Mouse (Mus musculus): ENCODE data around the gene Txndc11. TPM values are rescaled to one million over a fixed set of nuclear protein-coding genes. Genes with fewer than 3 reads are reported as not detected.

Gene Txndc11
- polyA plus RNA-seq, 1 experiment from 2014 or later, result 39.3 TPM

GRCm38 (mm10) chr16:11093717-11094386 is 40.6 kb downstream of the Txndc11 start:
- no peak overlapping the region for H3K4me3 ChIP-seq (replicated peaks)
- no peak overlapping the region for H3K4me2 ChIP-seq
- H3K4me1 ChIP-seq, result no peaks in the 10 kb centered on the region
- peaks cover 19% of the 10 kb centered on the region for H3K36me3 ChIP-seq
- ATAC-seq (ENCODE audit: insufficient read depth, low FRiP score, low read depth), result no peak
- H3K9ac ChIP-seq, result no peak overlapping the region
- no peak overlapping the region for H3K27ac ChIP-seq
- 80% methylated on average over 13 of the region's 13 CpGs for WGBS
- no peaks in the 10 kb centered on the region for H3K9me3 ChIP-seq
- no peaks in the 10 kb centered on the region for H3K27me3 ChIP-seq (replicated peaks)

- H3K36me3 ChIP-seq, result peaks cover 18% of the 10 kb centered on the region
- 67% methylated on average over 3 of the region's 3 CpGs for WGBS
- H3K4me2 ChIP-seq, result no peak overlapping the region
- H3K4me1 ChIP-seq, result no peaks in the 10 kb centered on the region
- no peak overlapping the region for H3K4me3 ChIP-seq (replicated peaks)
- H3K9me3 ChIP-seq, result no peaks in the 10 kb centered on the region
- no peak overlapping the region for H3K9ac ChIP-seq
- ATAC-seq (ENCODE audit: insufficient read depth, low FRiP score, low read depth), result no peak
- no peak overlapping the region for H3K27ac ChIP-seq
- no peaks in the 10 kb centered on the region for H3K27me3 ChIP-seq (replicated peaks)
Measured at GRCm38 (mm10) chr16:11092523-11092922, 41.9 kb downstream of the Txndc11 start.

- H3K27ac ChIP-seq, result no peak overlapping the region
- H3K4me3 ChIP-seq (replicated peaks), result no peak overlapping the region
- WGBS, result 64% methylated on average over 4 of the region's 4 CpGs
- no peak overlapping the region for H3K4me2 ChIP-seq
- no peak overlapping the region for H3K9ac ChIP-seq
- no peaks in the 10 kb centered on the region for H3K4me1 ChIP-seq
- H3K9me3 ChIP-seq, result no peaks in the 10 kb centered on the region
- peaks cover 22% of the 10 kb centered on the region for H3K36me3 ChIP-seq
- ATAC-seq (ENCODE audit: insufficient read depth, low FRiP score, low read depth), result no peak
- no peaks in the 10 kb centered on the region for H3K27me3 ChIP-seq (replicated peaks)
Measured at GRCm38 (mm10) chr16:11092061-11092460, 42.4 kb downstream of the Txndc11 start.

GRCm38 (mm10) chr16:11090836-11091570 is 43.4 kb downstream of the Txndc11 start:
- no peak for ATAC-seq (ENCODE audit: insufficient read depth, low FRiP score, low read depth)
- H3K36me3 ChIP-seq, result peaks cover 23% of the 10 kb centered on the region
- 74% methylated on average over 10 of the region's 10 CpGs for WGBS

GRCm38 (mm10) chr16:11086856-11087588 is 47.4 kb downstream of the Txndc11 start:
- H3K9ac ChIP-seq, result no peak overlapping the region
- H3K27me3 ChIP-seq (replicated peaks), result no peaks in the 10 kb centered on the region
- H3K4me3 ChIP-seq (replicated peaks), result no peak overlapping the region
- H3K9me3 ChIP-seq, result no peaks in the 10 kb centered on the region
- H3K4me1 ChIP-seq, result no peaks in the 10 kb centered on the region
- no peak for ATAC-seq (ENCODE audit: insufficient read depth, low FRiP score, low read depth)
- 85% methylated on average over 5 of the region's 5 CpGs for WGBS
- no peak overlapping the region for H3K27ac ChIP-seq
- H3K4me2 ChIP-seq, result no peak overlapping the region
- peaks cover 35% of the 10 kb centered on the region for H3K36me3 ChIP-seq

More at GRCm38 (mm10) chr16:11090836-11091570, 43.4 kb downstream of the Txndc11 start:
- Histone ChIP-seq H3K4me3 (replicated peaks) (no peak overlapping the region), H3K27me3 (replicated peaks) (no peaks in the 10 kb centered on the region), H3K4me2 (no peak overlapping the region), H3K27ac (no peak overlapping the region), H3K9ac (no peak overlapping the region), H3K9me3 (no peaks in the 10 kb centered on the region), H3K4me1 (no peaks in the 10 kb centered on the region)

GRCm38 (mm10) chr16:11086299-11086698 is 48.2 kb downstream of the Txndc11 start:
- Histone ChIP-seq H3K9me3 (no peaks in the 10 kb centered on the region), H3K27ac (no peak overlapping the region), H3K9ac (no peak overlapping the region), H3K4me3 (replicated peaks) (no peak overlapping the region), H3K4me1 (no peaks in the 10 kb centered on the region), H3K4me2 (no peak overlapping the region), H3K27me3 (replicated peaks) (no peaks in the 10 kb centered on the region), H3K36me3 (peaks cover 37% of the 10 kb centered on the region)
- ATAC-seq (ENCODE audit: insufficient read depth, low FRiP score, low read depth), result no peak
- WGBS, result 94% methylated on average over 3 of the region's 3 CpGs

GRCm38 (mm10) chr16:11084181-11084580 is 50.3 kb downstream of the Txndc11 start:
- H3K4me3 ChIP-seq (replicated peaks), result no peak overlapping the region
- 90% methylated on average over 8 of the region's 8 CpGs for WGBS
- no peak for ATAC-seq (ENCODE audit: insufficient read depth, low FRiP score, low read depth)
- H3K27me3 ChIP-seq (replicated peaks), result no peaks in the 10 kb centered on the region
- no peaks in the 10 kb centered on the region for H3K4me1 ChIP-seq
- no peaks in the 10 kb centered on the region for H3K9me3 ChIP-seq
- peaks cover 42% of the 10 kb centered on the region for H3K36me3 ChIP-seq
- H3K4me2 ChIP-seq, result no peak overlapping the region
- no peak overlapping the region for H3K9ac ChIP-seq
- no peak overlapping the region for H3K27ac ChIP-seq

GRCm38 (mm10) chr16:11078216-11078869 is 56.1 kb downstream of the Txndc11 start:
- Histone ChIP-seq H3K9ac (no peak overlapping the region), H3K36me3 (peaks cover 65% of the 10 kb centered on the region), H3K4me3 (replicated peaks) (no peak overlapping the region), H3K9me3 (no peaks in the 10 kb centered on the region), H3K27me3 (replicated peaks) (no peaks in the 10 kb centered on the region), H3K4me2 (no peak overlapping the region), H3K27ac (no peak overlapping the region), H3K4me1 (0 out of 2 replicates have a peak, but pooled peaks cover under 1% of the 10 kb centered on the region)
- 65% methylated on average over 3 of the region's 3 CpGs for WGBS
- ATAC-seq (ENCODE audit: insufficient read depth, low FRiP score, low read depth), result no peak

- 86% methylated on average over 9 of the region's 9 CpGs for WGBS
- Histone ChIP-seq H3K27ac (no peak overlapping the region), H3K4me1 (peaks cover 4% of the 10 kb centered on the region; the same call in 1 of the 2 replicates), H3K4me2 (no peak overlapping the region), H3K9me3 (no peaks in the 10 kb centered on the region), H3K36me3 (peaks cover 66% of the 10 kb centered on the region), H3K4me3 (replicated peaks) (no peak overlapping the region), H3K9ac (no peak overlapping the region), H3K27me3 (replicated peaks) (no peaks in the 10 kb centered on the region)
- no peak for ATAC-seq (ENCODE audit: insufficient read depth, low FRiP score, low read depth)
Measured at GRCm38 (mm10) chr16:11077601-11078201, 56.7 kb downstream of the Txndc11 start.

GRCm38 (mm10) chr16:11073060-11073459 is 61.4 kb downstream of the Txndc11 start:
- ATAC-seq (ENCODE audit: insufficient read depth, low FRiP score, low read depth), result no peak
- WGBS, result 65% methylated on average over 6 of the region's 6 CpGs
- H3K9ac ChIP-seq, result no peak overlapping the region
- H3K27me3 ChIP-seq (replicated peaks), result no peaks in the 10 kb centered on the region
- H3K36me3 ChIP-seq, result peaks cover 41% of the 10 kb centered on the region
- no peak overlapping the region for H3K27ac ChIP-seq
- no peak overlapping the region for H3K4me2 ChIP-seq
- no peaks in the 10 kb centered on the region for H3K9me3 ChIP-seq
- H3K4me3 ChIP-seq (replicated peaks), result no peak overlapping the region
- peaks cover 21% of the 10 kb centered on the region for H3K4me1 ChIP-seq

- Histone ChIP-seq H3K4me3 (replicated peaks) (no peak overlapping the region), H3K27ac (no peak overlapping the region), H3K4me2 (no peak overlapping the region), H3K9me3 (no peaks in the 10 kb centered on the region), H3K36me3 (peaks cover 35% of the 10 kb centered on the region), H3K4me1 (peaks cover 27% of the 10 kb centered on the region), H3K27me3 (replicated peaks) (no peaks in the 10 kb centered on the region), H3K9ac (no peak overlapping the region)
- 80% methylated on average over 8 of the region's 8 CpGs for WGBS
- no peak for ATAC-seq (ENCODE audit: insufficient read depth, low FRiP score, low read depth)
Measured at GRCm38 (mm10) chr16:11072454-11072853, 62.0 kb downstream of the Txndc11 start.
